Mouse (Mus musculus) intestine, embryonic 14.5 days (tissue): ENCODE data around the gene Smim1. TPM values are rescaled to one million over a fixed set of nuclear protein-coding genes. Genes with fewer than 3 reads are reported as not detected.

Experiments
- ATAC-seq: fragments of 200-750 bp; cut with Nextera tagmentation; replicated peaks from 2 replicates; pipeline ENCODE4 v1.8.0; 2017; ENCODE audit warnings: low read depth, moderate number of reproducible peaks, moderate TSS enrichment, moderate library complexity; ENCODE audit not compliant: low FRiP score, low TSS enrichment
- DNase-seq: peaks from one replicate; pipeline ENCODE4 v3.0.0-alpha.2; 2018; ENCODE audit warnings: low spot score
- H3K27ac ChIP-seq: fragments of 300-500 bp; sonication (generic); 2 replicates; pipeline ENCODE4 v1.5.1; 2014; ENCODE audit warnings: low read depth, mild to moderate bottlenecking, control low read depth
- H3K27me3 ChIP-seq: fragments of 300-500 bp; sonication (generic); replicated peaks from 2 replicates; pipeline ENCODE4 v1.6.1; 2014; ENCODE audit warnings: low read length, control low read depth; ENCODE audit not compliant: control insufficient read depth, insufficient read depth
- H3K36me3 ChIP-seq: fragments of 300-500 bp; sonication (generic); 2 replicates; pipeline ENCODE4 v1.6.1; 2014; ENCODE audit warnings: low read length, control low read depth; ENCODE audit not compliant: control insufficient read depth, insufficient read depth
- H3K4me1 ChIP-seq: fragments of 300-500 bp; sonication (generic); replicated peaks from 2 replicates; pipeline ENCODE4 v1.6.1; 2014; ENCODE audit warnings: low read length, control low read depth, mixed read lengths; ENCODE audit not compliant: control insufficient read depth, insufficient read depth
- H3K4me2 ChIP-seq: fragments of 300-500 bp; sonication (generic); 2 replicates; pipeline ENCODE4 v1.6.1; 2014; ENCODE audit warnings: low read length
- H3K4me3 ChIP-seq: fragments of 300-500 bp; sonication (generic); 2 replicates; pipeline ENCODE4 v1.5.1; 2014; ENCODE audit warnings: low read depth, low read length, control low read depth, mixed read lengths
- H3K9ac ChIP-seq: fragments of 300-500 bp; sonication (generic); 2 replicates; pipeline ENCODE4 v1.6.1; 2014; ENCODE audit warnings: mild to moderate bottlenecking, low read length
- H3K9me3 ChIP-seq: fragments of 300-500 bp; sonication (generic); 2 replicates; pipeline ENCODE4 v1.6.1; 2016; ENCODE audit warnings: low read length, control low read depth; ENCODE audit not compliant: control insufficient read depth
- WGBS: fragments of 180-500 bp; shearing (Covaris S2); extraction: QIAGEN DNeasy Blood & Tissue Kit; methylation state at CpG from one replicate; pipeline ENCODE4 v1.1.7; 2014; 5-methylcytosine and 5-hydroxymethylcytosine counted together
- polyA plus RNA-seq: library from polyadenylated mRNA; unstranded; fragments of >200 nt; fragmentation: Nextera tagmentation; extraction: Ambion mirVana; gene quantifications from 2 replicates; pipeline ENCODE4 v1.2.1, GENCODE M21; 2014

Smim1 gene
- polyA plus RNA-seq, 1 experiment from 2014 or later: 112 TPM

DNA sequence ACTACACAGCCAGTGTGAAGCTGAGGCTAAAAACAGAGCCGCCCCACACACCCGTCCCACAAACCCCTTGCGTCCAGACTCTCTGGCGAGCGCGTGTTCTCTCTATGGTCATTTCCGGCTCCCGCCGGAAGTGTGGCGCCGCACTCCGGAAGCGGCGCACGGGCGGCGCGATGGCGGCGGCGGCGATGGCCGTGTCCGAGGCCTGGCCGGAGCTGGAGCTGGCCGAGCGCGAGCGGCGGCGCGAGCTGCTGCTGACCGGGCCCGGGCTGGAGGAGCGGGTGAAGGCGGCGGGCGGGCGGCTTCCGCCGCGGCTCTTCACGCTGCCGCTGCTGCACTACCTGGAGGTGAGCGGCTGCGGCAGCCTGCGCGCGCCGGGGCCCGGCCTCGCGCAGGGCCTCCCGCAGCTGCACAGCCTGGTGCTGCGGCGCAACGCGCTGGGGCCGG, 14.4 kb downstream of the Smim1 start, which contains the start of gene Lrrc47:
Gene Lrrc47 (plus strand): TSS at position 86 of the 444 bp plus-strand sequence.
- Histone ChIP-seq H3K27me3 (no peaks in the 10 kb centered on the region), H3K9me3 (no peaks in the 10 kb centered on the region), H3K4me1 (peaks cover 11% of the 10 kb centered on the region), H3K9ac (peak within 1 kb of the TSS; percentile 94), H3K4me2 (peak within 1 kb of the TSS; percentile 99), H3K4me3 (peak within 1 kb of the TSS; percentile 99), H3K27ac (peak within 1 kb of the TSS; percentile 59), H3K36me3 (peaks cover 34% of the 10 kb centered on the region)
- WGBS: under 1% methylated on average over 59 of the region's 59 CpGs
- DNase-seq (peak; percentile 82), ATAC-seq (peak; percentile 92)

DNA sequence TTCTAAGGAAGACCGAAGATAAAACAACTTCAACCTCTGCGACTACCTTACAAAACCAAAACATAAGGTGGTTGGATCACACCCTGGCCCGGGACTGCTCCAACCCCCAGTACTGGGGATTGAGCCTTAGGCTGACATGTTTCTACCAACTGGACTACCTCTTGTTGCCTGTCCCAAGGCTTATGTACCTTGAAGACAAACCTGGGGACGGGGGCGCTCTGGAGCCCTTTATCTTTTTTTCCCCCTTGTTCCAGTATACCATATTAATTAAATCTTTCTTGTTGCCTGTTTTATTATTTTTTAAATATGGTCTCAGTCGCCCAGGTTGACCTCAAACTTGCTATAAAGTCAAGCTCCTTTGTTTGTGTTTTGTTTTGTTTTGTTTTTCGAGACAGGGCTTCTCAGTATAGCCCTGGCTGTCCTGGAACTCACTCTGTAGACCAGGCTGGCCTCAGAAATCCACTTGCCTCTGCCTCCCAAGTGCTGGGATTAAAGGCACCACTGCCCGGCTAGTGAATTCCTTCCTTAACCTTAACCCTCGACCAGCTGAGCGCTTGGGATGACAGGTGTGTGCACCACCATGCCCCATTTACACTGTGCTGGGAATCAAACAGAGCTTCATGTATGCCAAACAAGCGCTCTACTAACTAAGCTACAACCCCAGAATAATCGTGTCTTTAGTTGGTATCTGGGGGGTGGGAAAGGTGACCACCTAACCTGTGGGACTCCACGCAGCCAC, 15.0 kb downstream of the Smim1 start:
- Histone ChIP-seq H3K27me3 (no peaks in the 10 kb centered on the region), H3K4me3 (peak overlapping the region; percentile 99), H3K36me3 (peaks cover 34% of the 10 kb centered on the region), H3K9ac (peak overlapping the region; percentile 94), H3K9me3 (no peaks in the 10 kb centered on the region), H3K4me1 (peaks cover 11% of the 10 kb centered on the region), H3K4me2 (peak overlapping the region; percentile 69), H3K27ac (no peak overlapping the region)
- WGBS: 27% methylated on average over 13 of the region's 13 CpGs
- no peak; the same call in 1 of the 2 replicates for ATAC-seq
- no peak for DNase-seq

DNA sequence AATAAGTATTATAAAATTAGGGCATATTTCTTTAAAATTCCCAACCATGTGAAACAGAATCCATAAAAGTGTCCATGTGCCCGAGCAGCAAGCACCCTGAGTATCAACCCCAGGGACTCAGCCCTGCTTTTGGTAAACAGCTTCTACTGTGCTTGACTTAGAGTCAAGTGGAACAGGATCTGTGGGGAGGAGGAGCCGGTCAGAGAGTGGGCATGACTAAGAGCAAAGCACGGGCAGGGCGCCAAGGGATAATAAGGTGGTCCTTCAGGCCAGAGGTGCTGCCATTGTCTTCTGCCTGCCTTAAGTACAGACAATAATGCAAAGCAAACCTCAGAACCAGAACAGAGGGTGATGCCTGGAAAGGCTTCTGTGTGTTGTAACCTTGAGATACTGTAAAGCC, 18.3 kb downstream of the Smim1 start:
- ATAC-seq (no peak), DNase-seq (no peak)
- Histone ChIP-seq H3K4me3 (no peak overlapping the region), H3K4me1 (peaks cover 6% of the 10 kb centered on the region), H3K36me3 (peaks cover 37% of the 10 kb centered on the region), H3K9ac (no peak overlapping the region), H3K27me3 (no peaks in the 10 kb centered on the region), H3K27ac (no peak overlapping the region), H3K4me2 (no peak overlapping the region), H3K9me3 (no peaks in the 10 kb centered on the region)
- 68% methylated on average over 4 of the region's 4 CpGs for WGBS

DNA sequence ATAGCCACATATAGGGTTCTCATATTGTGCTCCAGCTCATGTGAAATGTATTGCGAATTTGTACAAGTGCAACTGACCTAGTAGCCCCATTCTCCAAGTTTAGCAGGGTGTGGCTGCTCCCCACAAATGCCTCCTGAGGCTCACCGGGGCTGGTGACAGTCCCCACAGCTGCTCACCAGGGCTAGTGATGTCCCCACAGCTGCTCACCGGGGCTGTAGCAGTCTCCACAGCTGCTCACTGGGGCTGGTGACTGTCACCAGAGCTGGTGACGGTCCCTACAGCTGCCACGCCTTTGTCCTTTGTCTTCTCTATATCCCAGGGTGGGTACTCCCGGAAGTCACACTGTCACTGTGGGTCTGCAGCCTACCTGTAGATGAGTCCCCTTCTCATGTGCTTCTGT, 19.8 kb downstream of the Smim1 start:
- 86% methylated on average over 6 of the region's 6 CpGs for WGBS
- DNase-seq: no peak
- H3K27ac ChIP-seq: no peak overlapping the region
- H3K9me3 ChIP-seq: no peaks in the 10 kb centered on the region
- H3K27me3 ChIP-seq: no peaks in the 10 kb centered on the region
- peaks cover 44% of the 10 kb centered on the region for H3K36me3 ChIP-seq
- H3K4me2 ChIP-seq: no peak overlapping the region
- no peak overlapping the region for H3K9ac ChIP-seq
- no peak overlapping the region for H3K4me3 ChIP-seq
- 0 out of 2 replicates have a peak, but pooled peaks cover 2% of the 10 kb centered on the region for H3K4me1 ChIP-seq
- ATAC-seq: no peak

DNA sequence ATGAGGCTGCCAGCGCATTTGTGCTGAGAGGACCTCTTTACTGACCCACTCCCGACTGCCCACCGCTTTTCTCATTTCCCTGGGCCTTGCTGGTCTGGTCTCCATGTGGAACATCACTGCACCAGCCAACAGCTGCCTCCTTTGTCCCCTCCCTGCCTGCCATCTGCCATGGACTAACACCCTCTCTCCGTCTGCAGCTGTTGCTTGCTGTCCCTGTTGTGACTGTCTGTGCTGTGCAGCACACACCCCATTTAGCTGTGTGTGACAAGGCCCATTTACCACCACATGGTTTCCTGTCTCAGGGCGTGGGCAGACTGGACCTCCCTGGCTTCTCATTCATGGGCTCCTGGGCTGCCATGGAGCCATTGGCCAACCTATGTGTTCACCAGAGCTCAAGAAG, 20.5 kb downstream of the Smim1 start:
- H3K27ac ChIP-seq: no peak overlapping the region
- H3K4me3 ChIP-seq: no peak overlapping the region
- H3K27me3 ChIP-seq: no peaks in the 10 kb centered on the region
- no peak overlapping the region for H3K4me2 ChIP-seq
- no peaks in the 10 kb centered on the region for H3K9me3 ChIP-seq
- DNase-seq (no peak), ATAC-seq (no peak)
- 89% methylated on average over 5 of the region's 5 CpGs for WGBS
- no peaks in the 10 kb centered on the region for H3K4me1 ChIP-seq
- peaks cover 44% of the 10 kb centered on the region for H3K36me3 ChIP-seq
- no peak overlapping the region for H3K9ac ChIP-seq

DNA sequence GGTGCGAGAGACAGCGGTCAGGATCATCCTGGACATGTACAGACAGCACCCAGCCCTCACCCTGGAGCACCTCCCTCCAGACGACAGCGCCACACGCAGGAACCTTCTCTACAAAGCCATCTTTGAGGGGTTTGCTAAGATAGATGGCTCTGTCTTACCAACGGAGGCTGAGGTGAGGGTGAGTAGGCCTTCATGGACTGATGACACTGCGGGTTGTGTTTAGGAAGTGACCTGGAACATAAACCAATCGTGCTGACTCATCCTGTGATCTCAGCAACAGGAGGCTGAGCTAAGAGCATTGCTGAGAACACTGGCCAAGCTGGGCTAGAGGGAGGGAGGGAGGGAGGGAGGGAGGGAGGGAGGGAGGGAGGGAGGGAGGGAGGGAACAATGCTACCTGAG, 32.5 kb downstream of the Smim1 start:
- Histone ChIP-seq H3K36me3 (peaks cover 89% of the 10 kb centered on the region), H3K4me2 (no peak overlapping the region), H3K27me3 (no peaks in the 10 kb centered on the region), H3K27ac (no peak overlapping the region), H3K4me3 (no peak overlapping the region), H3K4me1 (no peaks in the 10 kb centered on the region), H3K9ac (no peak overlapping the region), H3K9me3 (no peaks in the 10 kb centered on the region)
- 92% methylated on average over 8 of the region's 8 CpGs for WGBS
- DNase-seq (no peak), ATAC-seq (no peak)

DNA sequence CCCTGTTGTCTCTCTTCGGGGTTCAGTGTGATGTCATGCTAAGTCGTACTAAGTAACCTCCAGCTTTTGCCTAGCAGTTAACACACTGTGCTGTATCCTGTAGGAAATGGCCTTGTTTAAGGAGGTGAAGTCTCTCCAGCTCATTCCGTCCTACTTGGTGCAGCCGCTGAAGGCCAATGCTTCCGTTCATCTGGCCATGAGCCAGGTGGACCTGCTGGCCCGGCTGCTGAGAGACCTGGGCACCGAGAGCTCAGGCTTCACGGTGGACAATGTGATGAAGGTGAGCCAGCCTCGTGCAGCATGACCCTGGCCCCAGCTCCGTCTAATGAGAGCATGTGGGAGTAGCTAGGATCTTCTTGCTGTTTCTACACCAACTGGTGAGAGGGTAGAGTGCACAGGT, 33.3 kb downstream of the Smim1 start:
- DNase-seq: no peak
- 92% methylated on average over 10 of the region's 10 CpGs for WGBS

DNA sequence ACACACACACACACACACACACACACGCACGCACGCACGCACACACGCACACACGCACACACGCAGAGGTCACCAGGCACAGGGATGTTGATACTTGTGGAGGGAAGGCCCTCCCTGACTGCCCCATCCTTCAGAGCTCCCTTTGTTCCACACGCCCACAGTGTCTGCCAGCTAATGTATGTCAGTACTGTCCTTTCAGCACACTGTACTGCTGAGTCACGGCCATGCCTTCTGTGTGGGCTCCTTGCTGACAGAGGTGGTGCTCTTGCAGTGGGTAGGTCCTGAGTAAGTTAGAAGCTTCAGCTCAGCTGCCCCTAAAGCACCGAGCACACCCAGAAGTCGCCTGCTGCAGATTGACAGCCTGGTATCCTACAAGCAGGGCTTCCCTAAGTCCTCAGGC, 45.6 kb downstream of the Smim1 start:
- no peak for ATAC-seq
- WGBS: 91% methylated on average over 11 of the region's 11 CpGs

More for the DNA sequence above, 33.3 kb downstream of the Smim1 start:
- ATAC-seq: no peak
- Histone ChIP-seq H3K27ac (no peak overlapping the region), H3K36me3 (peaks cover 89% of the 10 kb centered on the region), H3K27me3 (no peaks in the 10 kb centered on the region), H3K4me1 (no peaks in the 10 kb centered on the region), H3K9me3 (no peaks in the 10 kb centered on the region), H3K4me2 (no peak overlapping the region), H3K4me3 (no peak overlapping the region), H3K9ac (no peak overlapping the region)

DNA sequence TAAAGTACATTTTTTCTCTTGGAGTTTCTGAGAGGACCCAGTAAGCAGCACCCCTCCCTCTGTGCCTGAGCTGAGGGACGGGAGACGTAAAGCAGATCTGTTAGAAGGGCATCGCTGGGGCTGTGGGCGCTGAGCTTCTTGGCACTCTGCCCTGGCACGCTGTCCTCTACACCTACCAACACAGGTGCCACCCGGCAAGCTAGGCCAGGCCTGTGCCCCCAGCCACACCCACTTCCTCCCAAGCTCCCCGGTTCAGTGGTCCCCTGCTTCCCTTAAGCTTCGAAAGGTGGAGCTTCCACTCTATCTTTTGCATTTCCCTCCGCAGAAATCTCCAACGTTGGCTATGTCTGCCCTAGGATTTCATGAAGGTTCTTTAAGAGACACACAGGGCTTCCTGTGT, 46.8 kb downstream of the Smim1 start:
- Histone ChIP-seq H3K4me3 (no peak overlapping the region), H3K27me3 (no peaks in the 10 kb centered on the region), H3K36me3 (peaks cover 50% of the 10 kb centered on the region), H3K9me3 (no peaks in the 10 kb centered on the region), H3K4me2 (no peak overlapping the region), H3K9ac (no peak overlapping the region), H3K27ac (no peak overlapping the region), H3K4me1 (peaks cover 10% of the 10 kb centered on the region)
- ATAC-seq (no peak), DNase-seq (no peak)
- 88% methylated on average over 10 of the region's 10 CpGs for WGBS

More for the DNA sequence above, 45.6 kb downstream of the Smim1 start:
- H3K4me3 ChIP-seq: no peak overlapping the region
- peaks cover 63% of the 10 kb centered on the region for H3K36me3 ChIP-seq
- H3K4me2 ChIP-seq: no peak overlapping the region
- H3K4me1 ChIP-seq: peaks cover 10% of the 10 kb centered on the region
- H3K27me3 ChIP-seq: no peaks in the 10 kb centered on the region
- H3K9me3 ChIP-seq: 0 out of 2 replicates have a peak, but pooled peaks cover 2% of the 10 kb centered on the region
- no peak overlapping the region for H3K9ac ChIP-seq
- no peak overlapping the region for H3K27ac ChIP-seq
- DNase-seq: no peak
